Mouse (Mus musculus) lung, postnatal 0 days (tissue): ENCODE data around the gene Grin2c.

Experiments
- CTCF ChIP-seq: IDR thresholded peaks from 2 replicates; pipeline ENCODE4 v1.5.1; 2016; ENCODE audit warnings: antibody characterized with exemption, mild to moderate bottlenecking
- EP300 ChIP-seq: IDR thresholded peaks from 2 replicates; pipeline ENCODE4 v1.6.1; 2016; ENCODE audit warnings: antibody characterized with exemption, mild to moderate bottlenecking, control low read depth

- TF ChIP-seq CTCF (no peak), EP300 (no peak)
These were observed 19.4 kb upstream of the Grin2c start for GRCm38 (mm10) chr11:115286201-115286993.
